Mouse (Mus musculus): ENCODE results near the gene Adam30. TPM values are rescaled to one million over a fixed set of nuclear protein-coding genes. Genes with fewer than 3 reads are reported as not detected.

The Adam30 gene
- polyA plus RNA-seq, 1 experiment from 2014 or later = not detected

- Histone ChIP-seq H3K27me3 (replicated peaks; ENCODE audit: control insufficient read depth, insufficient read depth, low read length) (no peaks in the 10 kb centered on the region), H3K4me3 (ENCODE audit: low read depth, low read length) (no peak overlapping the region), H3K27ac (replicated peaks; ENCODE audit: low read depth, low read length) (no peak overlapping the region), H3K36me3 (ENCODE audit: control insufficient read depth, insufficient read depth, low read length) (peaks cover 97% of the 10 kb centered on the region), H3K4me1 (ENCODE audit: control insufficient read depth, insufficient read depth, low read length) (no peaks in the 10 kb centered on the region), H3K9me3 (ENCODE audit: control insufficient read depth, low read length) (no peaks in the 10 kb centered on the region), H3K9ac (ENCODE audit: low read depth, low read length) (no peak overlapping the region), H3K4me2 (ENCODE audit: low read depth, low read length) (no peak overlapping the region)
- DNase-seq (ENCODE audit: low spot score) (no peak), ATAC-seq (ENCODE audit: low read depth) (no peak)
- 94% methylated on average over 13 of the region's 13 CpGs for WGBS
Measured at GRCm38 (mm10) chr3:98142862-98143261, 17.6 kb upstream of the Adam30 start.

GRCm38 (mm10) chr3:98145204-98145603 is 15.2 kb upstream of the Adam30 start:
- no peak overlapping the region for H3K4me2 ChIP-seq (ENCODE audit: low read depth, low read length)
- no peak overlapping the region for H3K27ac ChIP-seq (replicated peaks; ENCODE audit: low read depth, low read length)
- H3K9ac ChIP-seq (ENCODE audit: low read depth, low read length) = no peak overlapping the region
- ATAC-seq (ENCODE audit: low read depth) (no peak), DNase-seq (ENCODE audit: low spot score) (no peak)
- H3K9me3 ChIP-seq (ENCODE audit: control insufficient read depth, low read length) = no peaks in the 10 kb centered on the region
- peaks cover 95% of the 10 kb centered on the region for H3K36me3 ChIP-seq (ENCODE audit: control insufficient read depth, insufficient read depth, low read length)
- no peak overlapping the region for H3K4me3 ChIP-seq (ENCODE audit: low read depth, low read length)
- 73% methylated on average over 10 of the region's 10 CpGs for WGBS
- H3K4me1 ChIP-seq (ENCODE audit: control insufficient read depth, insufficient read depth, low read length) = no peaks in the 10 kb centered on the region
- H3K27me3 ChIP-seq (replicated peaks; ENCODE audit: control insufficient read depth, insufficient read depth, low read length) = no peaks in the 10 kb centered on the region

GRCm38 (mm10) chr3:98146471-98147410 is 13.7 kb upstream of the Adam30 start:
- H3K27ac ChIP-seq (replicated peaks; ENCODE audit: low read depth, low read length) = no peak overlapping the region
- peaks cover 87% of the 10 kb centered on the region for H3K36me3 ChIP-seq (ENCODE audit: control insufficient read depth, insufficient read depth, low read length)
- no peak overlapping the region for H3K9ac ChIP-seq (ENCODE audit: low read depth, low read length)
- no peak overlapping the region for H3K4me3 ChIP-seq (ENCODE audit: low read depth, low read length)
- no peaks in the 10 kb centered on the region for H3K27me3 ChIP-seq (replicated peaks; ENCODE audit: control insufficient read depth, insufficient read depth, low read length)
- no peaks in the 10 kb centered on the region for H3K4me1 ChIP-seq (ENCODE audit: control insufficient read depth, insufficient read depth, low read length)
- no peak overlapping the region for H3K4me2 ChIP-seq (ENCODE audit: low read depth, low read length)
- ATAC-seq (ENCODE audit: low read depth) = no peak
- no peak for DNase-seq (ENCODE audit: low spot score)
- WGBS = 94% methylated on average over 29 of the region's 29 CpGs
- no peaks in the 10 kb centered on the region for H3K9me3 ChIP-seq (ENCODE audit: control insufficient read depth, low read length)

- Histone ChIP-seq H3K9ac (ENCODE audit: low read depth, low read length) (no peak overlapping the region), H3K27me3 (replicated peaks; ENCODE audit: control insufficient read depth, insufficient read depth, low read length) (no peaks in the 10 kb centered on the region), H3K9me3 (ENCODE audit: control insufficient read depth, low read length) (no peaks in the 10 kb centered on the region), H3K4me2 (ENCODE audit: low read depth, low read length) (no peak overlapping the region), H3K4me3 (ENCODE audit: low read depth, low read length) (no peak overlapping the region), H3K36me3 (ENCODE audit: control insufficient read depth, insufficient read depth, low read length) (peaks cover 77% of the 10 kb centered on the region), H3K27ac (replicated peaks; ENCODE audit: low read depth, low read length) (no peak overlapping the region), H3K4me1 (ENCODE audit: control insufficient read depth, insufficient read depth, low read length) (no peaks in the 10 kb centered on the region)
- 89% methylated on average over 14 of the region's 14 CpGs for WGBS
- no peak for DNase-seq (ENCODE audit: low spot score)
- ATAC-seq (ENCODE audit: low read depth) = no peak
Measured at GRCm38 (mm10) chr3:98147706-98148105, 12.7 kb upstream of the Adam30 start.

- ATAC-seq (ENCODE audit: low read depth) (no peak), DNase-seq (ENCODE audit: low spot score) (no peak)
- Histone ChIP-seq H3K9ac (ENCODE audit: low read depth, low read length) (no peak overlapping the region), H3K36me3 (ENCODE audit: control insufficient read depth, insufficient read depth, low read length) (peaks cover 55% of the 10 kb centered on the region), H3K9me3 (ENCODE audit: control insufficient read depth, low read length) (no peaks in the 10 kb centered on the region), H3K4me3 (ENCODE audit: low read depth, low read length) (no peak overlapping the region), H3K27me3 (replicated peaks; ENCODE audit: control insufficient read depth, insufficient read depth, low read length) (no peaks in the 10 kb centered on the region), H3K4me1 (ENCODE audit: control insufficient read depth, insufficient read depth, low read length) (no peaks in the 10 kb centered on the region), H3K4me2 (ENCODE audit: low read depth, low read length) (no peak overlapping the region), H3K27ac (replicated peaks; ENCODE audit: low read depth, low read length) (no peak overlapping the region)
- 94% methylated on average over 11 of the region's 11 CpGs for WGBS
Measured at GRCm38 (mm10) chr3:98149881-98150280, 10.5 kb upstream of the Adam30 start.

GRCm38 (mm10) chr3:98151016-98151415 is 9.4 kb upstream of the Adam30 start:
- no peak overlapping the region for H3K4me2 ChIP-seq (ENCODE audit: low read depth, low read length)
- DNase-seq (ENCODE audit: low spot score) (no peak), ATAC-seq (ENCODE audit: low read depth) (no peak)
- no peaks in the 10 kb centered on the region for H3K9me3 ChIP-seq (ENCODE audit: control insufficient read depth, low read length)
- H3K27ac ChIP-seq (replicated peaks; ENCODE audit: low read depth, low read length) = no peak overlapping the region
- WGBS = 88% methylated on average over 10 of the region's 10 CpGs
- H3K9ac ChIP-seq (ENCODE audit: low read depth, low read length) = no peak overlapping the region
- H3K4me3 ChIP-seq (ENCODE audit: low read depth, low read length) = no peak overlapping the region
- H3K36me3 ChIP-seq (ENCODE audit: control insufficient read depth, insufficient read depth, low read length) = peaks cover 44% of the 10 kb centered on the region
- no peaks in the 10 kb centered on the region for H3K27me3 ChIP-seq (replicated peaks; ENCODE audit: control insufficient read depth, insufficient read depth, low read length)
- no peaks in the 10 kb centered on the region for H3K4me1 ChIP-seq (ENCODE audit: control insufficient read depth, insufficient read depth, low read length)

- Histone ChIP-seq H3K4me3 (ENCODE audit: low read depth, low read length) (no peak overlapping the region), H3K27me3 (replicated peaks; ENCODE audit: control insufficient read depth, insufficient read depth, low read length) (no peaks in the 10 kb centered on the region), H3K27ac (replicated peaks; ENCODE audit: low read depth, low read length) (no peak overlapping the region), H3K9me3 (ENCODE audit: control insufficient read depth, low read length) (no peaks in the 10 kb centered on the region), H3K36me3 (ENCODE audit: control insufficient read depth, insufficient read depth, low read length) (peaks cover 20% of the 10 kb centered on the region), H3K9ac (ENCODE audit: low read depth, low read length) (no peak overlapping the region), H3K4me2 (ENCODE audit: low read depth, low read length) (no peak overlapping the region), H3K4me1 (ENCODE audit: control insufficient read depth, insufficient read depth, low read length) (no peaks in the 10 kb centered on the region)
- DNase-seq (ENCODE audit: low spot score) = no peak
- ATAC-seq (ENCODE audit: low read depth) = no peak
Measured at GRCm38 (mm10) chr3:98153460-98153859, 7.0 kb upstream of the Adam30 start.

GRCm38 (mm10) chr3:98156158-98156557 is 4.3 kb upstream of the Adam30 start:
- no peak overlapping the region for H3K4me3 ChIP-seq (ENCODE audit: low read depth, low read length)
- H3K9ac ChIP-seq (ENCODE audit: low read depth, low read length) = no peak overlapping the region
- H3K27me3 ChIP-seq (replicated peaks; ENCODE audit: control insufficient read depth, insufficient read depth, low read length) = no peaks in the 10 kb centered on the region
- ATAC-seq (ENCODE audit: low read depth) (0 out of 2 replicates have a peak, but pooled peaks have one; percentile 24), DNase-seq (ENCODE audit: low spot score) (no peak)
- H3K36me3 ChIP-seq (ENCODE audit: control insufficient read depth, insufficient read depth, low read length) = no peaks in the 10 kb centered on the region
- H3K4me1 ChIP-seq (ENCODE audit: control insufficient read depth, insufficient read depth, low read length) = no peaks in the 10 kb centered on the region
- H3K9me3 ChIP-seq (ENCODE audit: control insufficient read depth, low read length) = no peaks in the 10 kb centered on the region
- 37% methylated on average over 4 of the region's 4 CpGs for WGBS
- no peak overlapping the region for H3K4me2 ChIP-seq (ENCODE audit: low read depth, low read length)
- H3K27ac ChIP-seq (replicated peaks; ENCODE audit: low read depth, low read length) = no peak overlapping the region

- no peak overlapping the region for H3K27ac ChIP-seq (replicated peaks; ENCODE audit: low read depth, low read length)
- no peaks in the 10 kb centered on the region for H3K36me3 ChIP-seq (ENCODE audit: control insufficient read depth, insufficient read depth, low read length)
- DNase-seq (ENCODE audit: low spot score) (no peak), ATAC-seq (ENCODE audit: low read depth) (no peak)
- no peak overlapping the region for H3K9ac ChIP-seq (ENCODE audit: low read depth, low read length)
- H3K4me1 ChIP-seq (ENCODE audit: control insufficient read depth, insufficient read depth, low read length) = no peaks in the 10 kb centered on the region
- H3K27me3 ChIP-seq (replicated peaks; ENCODE audit: control insufficient read depth, insufficient read depth, low read length) = no peaks in the 10 kb centered on the region
- no peaks in the 10 kb centered on the region for H3K9me3 ChIP-seq (ENCODE audit: control insufficient read depth, low read length)
- H3K4me3 ChIP-seq (ENCODE audit: low read depth, low read length) = no peak overlapping the region
- H3K4me2 ChIP-seq (ENCODE audit: low read depth, low read length) = no peak overlapping the region
- 65% methylated on average over 2 of the region's 2 CpGs for WGBS
Measured at GRCm38 (mm10) chr3:98157073-98157472, 3.4 kb upstream of the Adam30 start.
